Mouse (Mus musculus) adrenal gland, adult (tissue): ENCODE measurements around the gene Ppp1r17.

Source experiments
- DNase-seq, 2 experiments: peaks; one replicate each; pipeline ENCODE4 v3.0.0; 2022 to 2023; ENCODE audit warnings: low spot score in 1 of 2; ENCODE audit not compliant: inconsistent age in 2 of 2

The Ppp1r17 gene

GRCm38 (mm10) chr6:56017291-56017994, at the start of gene Ppp1r17:
Ppp1r17 (plus strand) TSS chr6:56017497.
- DNase-seq, result no peak

GRCm38 (mm10) chr6:55972998-55973397, 44.3 kb upstream of the Ppp1r17 start:
- peak; percentile 10 to 67 for DNase-seq

GRCm38 (mm10) chr6:55979766-55980165, 37.5 kb upstream of the Ppp1r17 start:
- DNase-seq, result peak; percentile 63 to 74

- DNase-seq, result no peak
These were observed 8.6 kb upstream of the Ppp1r17 start for GRCm38 (mm10) chr6:56008711-56009110.

GRCm38 (mm10) chr6:56012384-56012783, 4.9 kb upstream of the Ppp1r17 start:
- DNase-seq, result no peak

GRCm38 (mm10) chr6:56019632-56020031, 2.3 kb downstream of the Ppp1r17 start:
- DNase-seq, result no peak

- peak; percentile 15 to 46 for DNase-seq
These were observed 8.2 kb downstream of the Ppp1r17 start for GRCm38 (mm10) chr6:56025533-56025932.

GRCm38 (mm10) chr6:56027318-56027717, 10.0 kb downstream of the Ppp1r17 start:
- no peak for DNase-seq

- DNase-seq, result no peak
These were observed 10.7 kb downstream of the Ppp1r17 start for GRCm38 (mm10) chr6:56027966-56028365.

- DNase-seq, result no peak
These were observed 12.7 kb downstream of the Ppp1r17 start for GRCm38 (mm10) chr6:56029986-56030385.

GRCm38 (mm10) chr6:56032231-56032630, 14.9 kb downstream of the Ppp1r17 start:
- no peak for DNase-seq

GRCm38 (mm10) chr6:56035054-56035453, 17.8 kb downstream of the Ppp1r17 start:
- no peak for DNase-seq

GRCm38 (mm10) chr6:56039476-56040055, 22.3 kb downstream of the Ppp1r17 start:
- no peak for DNase-seq

- DNase-seq, result no peak
These were observed 27.0 kb downstream of the Ppp1r17 start for GRCm38 (mm10) chr6:56044270-56044669.

GRCm38 (mm10) chr6:56044716-56045115, 27.4 kb downstream of the Ppp1r17 start:
- no peak for DNase-seq

- no peak for DNase-seq
These were observed 31.3 kb downstream of the Ppp1r17 start for GRCm38 (mm10) chr6:56048580-56048979.

GRCm38 (mm10) chr6:56049104-56049503, 31.8 kb downstream of the Ppp1r17 start:
- peak in 1 of 2 experiments; percentile 73 for DNase-seq

- DNase-seq, result no peak
These were observed 46.4 kb downstream of the Ppp1r17 start for GRCm38 (mm10) chr6:56063736-56064135.

- DNase-seq, result peak; percentile 21 to 69
These were observed 49.5 kb downstream of the Ppp1r17 start for GRCm38 (mm10) chr6:56066632-56067282.

GRCm38 (mm10) chr6:56068516-56068915, 51.2 kb downstream of the Ppp1r17 start:
- no peak for DNase-seq

GRCm38 (mm10) chr6:56076378-56076805, 59.1 kb downstream of the Ppp1r17 start:
- no peak for DNase-seq
